ENCODE assay signal across 23 mouse cellular contexts in genomic region chr4:150102822-150103221, GRCm38 (mm10). TPM values are rescaled to one million over a fixed set of nuclear protein-coding genes. Genes with fewer than 3 reads are reported as not detected.
DNase-seq lines count a peak whose midpoint lies in the region; ATAC-seq and TF ChIP-seq lines count a peak whose summit lies in the region.
"Had no signal": no experiment of that assay in that cellular context is flagged by ENCODE, and none has a peak within 500 bp of the region (broad histone marks: within the 10 kb centered on the region; RNA-seq: fewer than 3 reads in every experiment).

No protein-coding gene starts in this region.

- no peak for TF ChIP-seq EP300 in liver, postnatal 0 days (IDR thresholded peaks at IDR 0.05; ENCODE audit: low read depth)

- no peaks in the 10 kb centered on the region for H3K36me3 ChIP-seq in kidney, postnatal 0 days (ENCODE audit: insufficient read depth, low read length)
- no peaks in the 10 kb centered on the region for H3K36me3 ChIP-seq in kidney, embryonic 14.5 days (ENCODE audit: control insufficient read depth, insufficient read depth, low read length)
- H3K36me3 ChIP-seq in liver, postnatal 0 days (replicated peaks; ENCODE audit: insufficient read depth, low read length) = no peaks in the 10 kb centered on the region; the same call in 1 of the 2 replicates
- H3K36me3 ChIP-seq: embryonic facial prominence, embryonic 10.5 days; embryonic facial prominence, embryonic 12.5 days; forebrain, embryonic 15.5 days had no signal

- no peak overlapping the region for H3K9ac ChIP-seq in kidney, postnatal 0 days (ENCODE audit: low read depth, low read length)
- no peak overlapping the region for H3K9ac ChIP-seq in kidney, embryonic 14.5 days (ENCODE audit: low read depth, low read length)
- H3K9ac ChIP-seq in liver, postnatal 0 days (replicated peaks) = no peak overlapping the region
- H3K9ac ChIP-seq: embryonic facial prominence, embryonic 12.5 days; forebrain, embryonic 13.5 days; forebrain, embryonic 15.5 days; forebrain, postnatal 0 days had no signal

- no peaks in the 10 kb centered on the region for H3K4me1 ChIP-seq in kidney, postnatal 0 days (replicated peaks; ENCODE audit: insufficient read depth, low read length)
- H3K4me1 ChIP-seq in kidney, embryonic 14.5 days (ENCODE audit: control insufficient read depth, insufficient read depth, low read length) = no peaks in the 10 kb centered on the region
- H3K4me1 ChIP-seq in liver, postnatal 0 days (ENCODE audit: insufficient read depth) = peaks cover 6% of the 10 kb centered on the region
- H3K4me1 ChIP-seq: forebrain, embryonic 13.5 days; forebrain, embryonic 15.5 days had no signal

- no peaks in the 10 kb centered on the region for H3K9me3 ChIP-seq in kidney, postnatal 0 days (replicated peaks; ENCODE audit: low read length)
- H3K9me3 ChIP-seq in kidney, embryonic 14.5 days (ENCODE audit: control insufficient read depth, low read length) = no peaks in the 10 kb centered on the region
- no peaks in the 10 kb centered on the region for H3K9me3 ChIP-seq in liver, postnatal 0 days (ENCODE audit: low read length)
- H3K9me3 ChIP-seq: embryonic facial prominence, embryonic 10.5 days; embryonic facial prominence, embryonic 12.5 days; forebrain, embryonic 13.5 days; forebrain, embryonic 15.5 days had no signal

- H3K27ac ChIP-seq in kidney, postnatal 0 days = no peak overlapping the region
- no peak overlapping the region for H3K27ac ChIP-seq in kidney, embryonic 14.5 days (ENCODE audit: low read depth, low read length)
- H3K27ac ChIP-seq in liver, postnatal 0 days (ENCODE audit: low read depth) = no peak overlapping the region
- H3K27ac ChIP-seq: embryonic facial prominence, embryonic 10.5 days; embryonic facial prominence, embryonic 12.5 days; forebrain, embryonic 13.5 days; forebrain, embryonic 15.5 days had no signal

- no peaks in the 10 kb centered on the region for H3K27me3 ChIP-seq in kidney, postnatal 0 days (ENCODE audit: insufficient read depth, low read length)
- 0 out of 2 replicates have a peak, but pooled peaks cover 7% of the 10 kb centered on the region for H3K27me3 ChIP-seq in kidney, embryonic 14.5 days (ENCODE audit: control insufficient read depth, insufficient read depth, low read length)
- no peaks in the 10 kb centered on the region for H3K27me3 ChIP-seq in liver, postnatal 0 days (ENCODE audit: insufficient read depth, low read length)

- ATAC-seq in kidney, postnatal 0 days (replicated peaks; ENCODE audit: low FRiP score, low read depth) = 0 out of 2 replicates have a peak, but pooled peaks have one; percentile 22
- ATAC-seq in kidney, embryonic 14.5 days (ENCODE audit: low FRiP score, low TSS enrichment) = no peak
- ATAC-seq in liver, postnatal 0 days = peak; percentile 49; the same call in 1 of the 2 replicates
- ATAC-seq: forebrain, embryonic 13.5 days; forebrain, embryonic 15.5 days; forebrain, postnatal 0 days had no signal

- 67% methylated on average over 7 of the region's 7 CpGs for WGBS in kidney, postnatal 0 days
- 74% methylated on average over 7 of the region's 7 CpGs for WGBS in kidney, embryonic 14.5 days
- WGBS in liver, postnatal 0 days (ENCODE audit: insufficient replicate concordance) = 69% methylated on average over 7 of the region's 7 CpGs

- no peak overlapping the region for H3K4me2 ChIP-seq in kidney, postnatal 0 days (ENCODE audit: low read length)
- no peak overlapping the region for H3K4me2 ChIP-seq in kidney, embryonic 14.5 days (replicated peaks; ENCODE audit: low read depth, low read length)
- H3K4me2 ChIP-seq in liver, postnatal 0 days (ENCODE audit: low read depth, low read length) = no peak overlapping the region
- H3K4me2 ChIP-seq: embryonic facial prominence, embryonic 12.5 days; forebrain, embryonic 13.5 days; forebrain, embryonic 15.5 days had no signal

- DNase-seq in kidney, postnatal 0 days (ENCODE audit: low spot score) = no peak
- no peak for DNase-seq in liver, postnatal 0 days
- DNase-seq in liver = no peak
- no peak for DNase-seq in adrenal gland, postnatal 4 days (ENCODE audit: low spot score in 2 of 2)
- DNase-seq: adrenal gland, adult 2 months; adrenal gland, postnatal 10 days; adrenal gland, postnatal 25 days; cerebellum, adult 11-12 months; cerebellum, adult 2 months; cerebellum, adult 9-10 months; cerebellum, postnatal 10 days; cerebellum, postnatal 25 days; forebrain, postnatal 0 days had no signal

- H3K4me3 ChIP-seq in kidney, postnatal 0 days (replicated peaks; ENCODE audit: low read depth, low read length) = no peak overlapping the region
- H3K4me3 ChIP-seq in kidney, embryonic 14.5 days (ENCODE audit: low read length) = no peak overlapping the region
- no peak overlapping the region for H3K4me3 ChIP-seq in liver, postnatal 0 days (ENCODE audit: low read depth, low read length)
- H3K4me3 ChIP-seq: embryonic facial prominence, embryonic 10.5 days; embryonic facial prominence, embryonic 12.5 days; forebrain, embryonic 13.5 days; forebrain, embryonic 15.5 days had no signal

- TF ChIP-seq CTCF in kidney, postnatal 0 days (IDR thresholded peaks at IDR 0.05; ENCODE audit: low read depth) = no peak
- no peak for TF ChIP-seq CTCF in liver, postnatal 0 days (IDR thresholded peaks at IDR 0.05; ENCODE audit: low read depth)

RNA-seq across cellular contexts. Expression of gene Gpr157, which starts 15.7 kb away (rescaled TPM):
- polyA plus RNA-seq in kidney, postnatal 0 days (2015; fragmentation: Nextera tagmentation; extraction: Ambion mirVana) = 0.18 and 0.28 TPM in 2 replicates
- polyA plus RNA-seq in kidney, embryonic 14.5 days (2014; fragmentation: Nextera tagmentation; extraction: Ambion mirVana) = 0.20 and 0.24 TPM in 2 replicates
- polyA plus RNA-seq in liver, postnatal 0 days (2015; fragmentation: Nextera tagmentation; extraction: Ambion mirVana) = 0.33 and 0.38 TPM in 2 replicates
- 1 to 10 TPM; 3.1 to 3.8 TPM for total RNA-seq in adrenal gland, postnatal 4 days (2021)

RNA-seq across cellular contexts. Expression of gene Slc2a5, which starts 16.3 kb away (rescaled TPM):
- polyA plus RNA-seq in kidney, postnatal 0 days (2015; fragmentation: Nextera tagmentation; extraction: Ambion mirVana) = 8.1 and 9.3 TPM in 2 replicates
- polyA plus RNA-seq in kidney, embryonic 14.5 days (2014; fragmentation: Nextera tagmentation; extraction: Ambion mirVana) = 0.91 and 2.2 TPM in 2 replicates
- polyA plus RNA-seq in liver, postnatal 0 days (2015; fragmentation: Nextera tagmentation; extraction: Ambion mirVana) = 0.16 and 0.22 TPM in 2 replicates
- 1 to 10 TPM in 1 of 2 experiments, under 1 TPM in 1; 0.73 to 3.5 TPM for total RNA-seq in adrenal gland, postnatal 4 days (2021)
- polyA plus RNA-seq: C2C12 had no signal

RNA-seq across cellular contexts. Expression of gene Slc2a7, which starts 46.0 kb away (rescaled TPM):
- polyA plus RNA-seq in kidney, postnatal 0 days (2015; fragmentation: Nextera tagmentation; extraction: Ambion mirVana) = not detected in 2 replicates
- not detected in 2 replicates for polyA plus RNA-seq in kidney, embryonic 14.5 days (2014; fragmentation: Nextera tagmentation; extraction: Ambion mirVana)
- polyA plus RNA-seq in liver, postnatal 0 days (2015; fragmentation: Nextera tagmentation; extraction: Ambion mirVana) = not detected in 2 replicates
- not detected for total RNA-seq in adrenal gland, postnatal 4 days (2021)
- total RNA-seq: adrenal gland, adult 2 months; adrenal gland, postnatal 10 days; adrenal gland, postnatal 25 days; forebrain, postnatal 0 days; MEL had no signal
- polyA plus RNA-seq: adrenal gland, adult 2 months; C2C12; cerebellum, adult 2 months; cortical plate, adult 2 months; embryonic facial prominence, embryonic 10.5 days; embryonic facial prominence, embryonic 12.5 days; embryonic facial prominence, embryonic 14.5 days; forebrain, embryonic 11.5 days; forebrain, embryonic 13.5 days; forebrain, embryonic 15.5 days; forebrain, postnatal 0 days had no signal
